Mouse (Mus musculus): ENCODE results near the gene Rnh1. TPM values are rescaled to one million over a fixed set of nuclear protein-coding genes. Genes with fewer than 3 reads are reported as not detected.
A peak's percentile ranks its signal among the peaks of the same experiment; 100 is the strongest.

Rnh1 gene
- polyA plus RNA-seq (2015; fragmentation: Nextera tagmentation; extraction: Ambion mirVana): 153 and 165 TPM in 2 replicates

DNA sequence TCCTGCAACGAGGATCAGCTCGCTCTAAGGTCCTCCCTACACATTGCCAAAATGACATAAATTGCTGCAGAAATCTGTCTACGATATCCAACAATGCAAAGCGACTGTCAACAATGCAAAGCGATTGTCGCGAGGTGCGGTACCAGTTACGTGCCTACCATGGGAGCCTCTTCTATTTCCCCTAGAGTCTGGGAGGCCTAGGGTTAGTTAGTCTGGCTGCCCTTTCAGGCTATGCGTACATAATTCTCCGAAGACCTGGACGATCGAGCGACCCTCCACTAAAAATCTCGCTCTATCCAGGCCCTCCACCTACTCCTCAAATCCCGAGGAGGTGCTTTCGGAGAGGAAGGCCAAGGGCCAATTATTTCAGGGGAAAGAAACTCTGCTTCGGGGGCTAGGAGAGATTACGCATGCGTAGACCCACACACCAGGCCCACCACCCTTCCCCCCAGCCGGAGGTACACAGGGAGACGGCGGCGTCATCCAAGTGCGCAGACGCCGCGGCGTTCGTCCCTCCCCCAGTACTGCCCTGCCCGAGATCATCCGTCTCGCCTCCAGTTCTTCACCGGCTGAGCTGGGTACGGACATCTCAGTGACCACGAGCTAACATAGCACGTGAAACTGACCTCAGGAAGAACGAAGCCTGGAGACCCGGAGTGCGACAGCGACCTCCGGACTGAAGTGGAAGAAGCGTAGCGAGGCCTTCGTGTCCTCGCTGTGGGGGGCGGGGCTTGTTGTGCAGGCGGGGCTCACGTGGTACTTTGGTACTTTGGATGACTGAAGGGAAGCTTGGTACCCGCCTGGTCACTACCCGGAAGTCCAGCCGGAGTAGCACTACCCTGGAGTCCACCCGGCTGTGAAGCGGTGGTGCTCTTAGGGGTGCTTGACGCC, at the start of gene Rnh1:
Rnh1 (minus strand) TSS at position 742 of the 891 bp plus-strand sequence.
- peak; percentile 95 for ATAC-seq (ENCODE audit: low read depth)
- peak within 1 kb of the TSS; percentile 63 for H3K4me3 ChIP-seq (ENCODE audit: low read length)

DNA sequence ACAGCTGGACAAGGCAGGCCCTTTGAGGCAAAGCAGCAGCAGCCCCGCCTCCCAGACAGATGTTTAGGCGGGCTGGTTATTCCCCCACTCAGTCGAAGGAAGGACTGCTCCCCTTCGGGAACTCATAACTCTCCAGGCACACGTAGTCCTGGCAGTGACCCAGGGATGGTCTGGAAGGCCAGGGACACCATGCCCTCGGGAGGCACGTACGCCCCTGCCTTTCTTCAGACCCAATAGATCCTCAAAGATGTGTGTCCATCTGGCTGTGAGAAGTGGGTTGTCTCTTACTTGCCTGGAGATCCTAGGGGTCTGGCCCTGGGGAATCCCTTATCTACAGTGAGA, 49.4 kb upstream of the Rnh1 start:
- Histone ChIP-seq H3K27me3 (ENCODE audit: control insufficient read depth, insufficient read depth, low read depth, low read length) (no peaks in the 10 kb centered on the region), H3K4me3 (ENCODE audit: low read length) (peak overlapping the region; percentile 61), H3K4me2 (ENCODE audit: low read depth, low read length) (peak overlapping the region; percentile 94), H3K9ac (ENCODE audit: low read length) (peak overlapping the region; percentile 65), H3K9me3 (ENCODE audit: control insufficient read depth, low read length) (no peaks in the 10 kb centered on the region), H3K27ac (ENCODE audit: low read length) (peak overlapping the region; percentile 95), H3K36me3 (ENCODE audit: control insufficient read depth, insufficient read depth, low read length) (no peaks in the 10 kb centered on the region; the same call in 1 of the 2 replicates), H3K4me1 (replicated peaks; ENCODE audit: control insufficient read depth, insufficient read depth, low read length) (peaks cover 36% of the 10 kb centered on the region)
- ATAC-seq (ENCODE audit: low read depth): no peak
- 2% methylated on average over 8 of the region's 8 CpGs for WGBS

More for the DNA sequence above, at the start of gene Rnh1:
- no peaks in the 10 kb centered on the region for H3K36me3 ChIP-seq (ENCODE audit: control insufficient read depth, insufficient read depth, low read length)
- peak within 1 kb of the TSS; percentile 77 for H3K9ac ChIP-seq (ENCODE audit: low read length)
- peaks cover 25% of the 10 kb centered on the region for H3K4me1 ChIP-seq (replicated peaks; ENCODE audit: control insufficient read depth, insufficient read depth, low read length)
- no peaks in the 10 kb centered on the region for H3K9me3 ChIP-seq (ENCODE audit: control insufficient read depth, low read length)
- WGBS: 2% methylated on average over 55 of the region's 55 CpGs
- H3K4me2 ChIP-seq (ENCODE audit: low read depth, low read length): peak within 1 kb of the TSS; percentile 72
- H3K27me3 ChIP-seq (ENCODE audit: control insufficient read depth, insufficient read depth, low read depth, low read length): no peaks in the 10 kb centered on the region
- H3K27ac ChIP-seq (ENCODE audit: low read length): peak within 1 kb of the TSS; percentile 97

DNA sequence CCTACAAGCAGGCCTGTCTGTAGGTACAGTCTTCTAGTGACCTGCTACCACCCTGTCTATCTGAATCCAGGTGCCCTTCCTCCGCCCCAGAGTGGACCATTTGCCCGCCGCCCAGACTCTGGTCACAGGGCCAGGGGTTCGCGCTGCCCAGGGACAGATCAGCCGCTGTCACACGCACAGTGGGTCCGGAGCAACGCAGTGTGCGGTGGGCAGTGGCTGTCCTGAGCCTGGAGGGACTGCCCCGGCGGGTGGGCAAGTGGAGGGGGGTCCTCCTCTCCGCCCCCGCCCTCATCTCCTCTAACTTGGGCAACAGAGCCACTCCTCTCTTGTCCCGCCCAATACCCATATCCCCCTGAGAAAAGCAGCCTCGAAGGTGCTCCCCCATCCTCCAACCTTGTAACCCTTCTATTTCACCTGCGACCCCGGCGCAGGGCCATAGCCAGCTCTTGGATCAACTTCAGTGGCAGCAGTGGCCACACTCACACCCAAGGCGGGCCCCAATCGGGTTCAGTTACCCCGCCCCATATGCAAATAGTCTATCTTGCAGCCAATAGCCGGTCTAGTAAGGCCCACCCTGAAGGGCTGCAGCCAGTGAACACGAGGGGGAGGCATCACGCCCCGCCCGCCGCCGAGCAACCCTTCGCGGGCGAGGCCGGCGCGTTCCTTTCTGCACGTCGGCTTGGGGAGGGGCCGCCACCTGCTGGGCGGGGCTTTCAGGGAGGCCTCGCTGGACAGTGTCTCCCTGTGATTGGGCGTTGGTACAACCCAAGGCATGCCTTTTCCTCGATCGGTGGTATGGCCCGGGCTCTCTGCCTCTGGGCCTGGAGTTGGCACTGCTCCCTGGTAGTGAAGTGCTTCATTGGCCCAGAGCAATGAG, 48.8 kb upstream of the Rnh1 start:
- H3K4me2 ChIP-seq (ENCODE audit: low read depth, low read length): peak overlapping the region; percentile 94
- H3K27ac ChIP-seq (ENCODE audit: low read length): peak overlapping the region; percentile 95
- H3K36me3 ChIP-seq (ENCODE audit: control insufficient read depth, insufficient read depth, low read length): no peaks in the 10 kb centered on the region; the same call in 1 of the 2 replicates
- peak overlapping the region; percentile 61 for H3K4me3 ChIP-seq (ENCODE audit: low read length)
- no peaks in the 10 kb centered on the region for H3K27me3 ChIP-seq (ENCODE audit: control insufficient read depth, insufficient read depth, low read depth, low read length)
- H3K4me1 ChIP-seq (replicated peaks; ENCODE audit: control insufficient read depth, insufficient read depth, low read length): peaks cover 37% of the 10 kb centered on the region
- peak overlapping the region; percentile 76 for H3K9ac ChIP-seq (ENCODE audit: low read length)
- 5% methylated on average over 44 of the region's 44 CpGs for WGBS
- peak; percentile 96 for ATAC-seq (ENCODE audit: low read depth)
- H3K9me3 ChIP-seq (ENCODE audit: control insufficient read depth, low read length): no peaks in the 10 kb centered on the region

DNA sequence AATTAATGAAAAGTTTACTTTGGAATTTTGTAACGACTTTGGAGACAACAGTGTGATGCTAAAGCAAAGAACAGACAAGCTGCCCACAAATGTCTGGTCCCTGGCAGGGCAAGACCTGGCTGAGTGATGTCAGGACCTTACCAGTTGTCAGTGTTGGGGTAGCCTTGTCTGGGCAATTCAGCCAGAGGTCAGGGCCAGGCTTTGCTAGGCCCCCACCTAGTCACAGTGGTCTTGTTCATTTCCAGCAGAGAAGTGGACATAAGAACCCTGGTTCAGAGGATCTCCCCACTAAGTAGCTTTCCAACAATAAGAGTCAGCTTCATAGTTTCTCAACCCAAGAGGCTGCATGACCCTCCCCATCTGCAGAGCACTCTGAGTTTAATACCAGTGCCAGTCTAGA, 47.7 kb upstream of the Rnh1 start:
- Histone ChIP-seq H3K4me2 (ENCODE audit: low read depth, low read length) (peak overlapping the region; percentile 94; the same call in 1 of the 2 replicates), H3K9ac (ENCODE audit: low read length) (peak overlapping the region; percentile 76; the same call in 1 of the 2 replicates), H3K36me3 (ENCODE audit: control insufficient read depth, insufficient read depth, low read length) (no peaks in the 10 kb centered on the region; the same call in 1 of the 2 replicates), H3K4me1 (replicated peaks; ENCODE audit: control insufficient read depth, insufficient read depth, low read length) (peaks cover 40% of the 10 kb centered on the region), H3K9me3 (ENCODE audit: control insufficient read depth, low read length) (no peaks in the 10 kb centered on the region), H3K4me3 (ENCODE audit: low read length) (peak overlapping the region; percentile 61), H3K27ac (ENCODE audit: low read length) (no peak overlapping the region), H3K27me3 (ENCODE audit: control insufficient read depth, insufficient read depth, low read depth, low read length) (no peaks in the 10 kb centered on the region)
- ATAC-seq (ENCODE audit: low read depth): no peak
- 64% methylated on average over 1 of the region's 1 CpGs for WGBS

DNA sequence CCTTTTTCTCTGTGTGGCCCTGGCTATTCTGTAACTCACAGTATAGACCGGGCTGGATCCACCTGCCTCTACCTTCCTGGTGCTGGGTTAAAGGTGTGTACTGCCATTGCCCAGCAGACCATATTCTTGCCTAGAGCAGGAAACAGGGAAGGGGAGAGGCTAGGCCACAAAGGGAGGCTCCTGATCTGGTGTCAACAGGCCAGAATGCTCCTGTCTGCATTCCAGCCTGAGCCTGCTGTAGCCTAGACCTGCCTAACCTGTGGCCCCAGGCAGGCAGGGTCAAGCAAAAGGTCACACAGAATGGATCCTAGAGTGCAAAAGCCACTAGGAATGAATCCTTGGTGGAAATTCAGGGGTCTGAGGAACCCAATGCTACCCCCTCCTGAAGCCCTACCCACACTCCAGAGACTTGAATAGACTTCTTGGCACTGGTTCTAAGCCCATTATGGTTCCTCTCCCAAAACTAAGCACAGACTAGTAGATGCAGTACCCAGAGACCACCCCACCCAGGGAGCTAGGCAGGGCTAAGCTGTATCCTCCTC, 47.0 kb upstream of the Rnh1 start:
- Histone ChIP-seq H3K36me3 (ENCODE audit: control insufficient read depth, insufficient read depth, low read length) (no peaks in the 10 kb centered on the region; the same call in 1 of the 2 replicates), H3K27me3 (ENCODE audit: control insufficient read depth, insufficient read depth, low read depth, low read length) (no peaks in the 10 kb centered on the region), H3K9me3 (ENCODE audit: control insufficient read depth, low read length) (no peaks in the 10 kb centered on the region), H3K4me2 (ENCODE audit: low read depth, low read length) (no peak overlapping the region), H3K9ac (ENCODE audit: low read length) (no peak overlapping the region), H3K4me1 (replicated peaks; ENCODE audit: control insufficient read depth, insufficient read depth, low read length) (peaks cover 43% of the 10 kb centered on the region), H3K27ac (ENCODE audit: low read length) (no peak overlapping the region), H3K4me3 (ENCODE audit: low read length) (no peak overlapping the region)
- no peak for ATAC-seq (ENCODE audit: low read depth)
- 81% methylated on average over 1 of the region's 1 CpGs for WGBS

DNA sequence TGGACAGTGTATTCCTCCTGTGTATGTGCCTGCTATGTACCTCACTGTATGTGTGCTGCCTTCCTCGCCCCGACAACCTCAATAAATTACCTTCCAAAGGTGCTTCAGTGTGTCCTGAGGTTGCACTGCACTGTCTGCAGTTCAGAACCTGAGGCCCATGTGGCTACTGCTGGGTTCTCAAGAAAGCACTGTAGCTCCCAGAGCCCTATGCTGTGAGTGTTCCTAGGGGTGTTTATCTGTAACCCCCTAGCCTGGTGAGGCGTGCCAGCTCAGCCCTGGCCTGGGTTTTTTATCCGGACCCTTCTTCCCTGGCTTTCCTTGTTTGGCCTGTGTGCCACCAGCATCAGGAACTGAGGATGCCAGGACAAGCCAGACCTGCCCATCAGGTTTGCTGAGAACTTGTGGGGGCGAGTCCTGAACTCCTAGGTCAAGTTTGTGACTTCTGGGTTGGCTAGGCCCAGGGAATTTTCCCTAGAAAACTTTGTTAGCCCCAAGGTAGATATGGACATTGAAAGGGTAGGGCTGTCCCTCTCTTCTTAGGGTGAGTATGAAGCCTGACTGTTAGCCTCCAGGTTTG, 46.0 kb upstream of the Rnh1 start:
- Histone ChIP-seq H3K4me1 (replicated peaks; ENCODE audit: control insufficient read depth, insufficient read depth, low read length) (peaks cover 48% of the 10 kb centered on the region), H3K27ac (ENCODE audit: low read length) (no peak overlapping the region; the same call in 1 of the 2 replicates), H3K27me3 (ENCODE audit: control insufficient read depth, insufficient read depth, low read depth, low read length) (no peaks in the 10 kb centered on the region), H3K36me3 (ENCODE audit: control insufficient read depth, insufficient read depth, low read length) (no peaks in the 10 kb centered on the region; the same call in 1 of the 2 replicates), H3K4me3 (ENCODE audit: low read length) (no peak overlapping the region), H3K9ac (ENCODE audit: low read length) (peak overlapping the region; percentile 34), H3K9me3 (ENCODE audit: control insufficient read depth, low read length) (no peaks in the 10 kb centered on the region), H3K4me2 (ENCODE audit: low read depth, low read length) (peak overlapping the region; percentile 95)
- 70% methylated on average over 5 of the region's 5 CpGs for WGBS
- ATAC-seq (ENCODE audit: low read depth): no peak

DNA sequence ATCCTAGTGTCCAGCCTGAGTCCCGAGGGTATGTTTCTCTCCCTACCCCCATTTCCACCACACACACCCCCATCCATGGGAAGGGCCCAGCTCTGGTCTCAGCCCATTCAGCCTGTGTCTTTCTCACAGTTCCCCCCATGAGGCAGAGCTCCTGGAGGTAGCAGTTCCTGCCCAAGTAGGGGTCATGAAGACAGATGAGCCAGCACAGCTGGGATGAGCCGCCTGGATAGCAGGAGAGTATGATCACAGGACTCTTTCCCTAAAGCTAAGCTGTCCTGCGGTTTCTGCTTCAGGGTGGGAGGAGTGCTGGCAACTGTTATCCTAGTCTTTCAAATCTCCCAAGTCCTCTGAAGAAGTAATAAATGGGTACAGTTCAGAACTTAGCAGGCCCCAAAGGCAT, 45.5 kb upstream of the Rnh1 start:
- H3K27me3 ChIP-seq (ENCODE audit: control insufficient read depth, insufficient read depth, low read depth, low read length): no peaks in the 10 kb centered on the region
- whole genome bisulfite sequencing: 69% methylated on average over 3 of the region's 3 CpGs
- H3K4me2 ChIP-seq (ENCODE audit: low read depth, low read length): peak overlapping the region; percentile 95
- no peaks in the 10 kb centered on the region; the same call in 1 of the 2 replicates for H3K36me3 ChIP-seq (ENCODE audit: control insufficient read depth, insufficient read depth, low read length)
- peaks cover 48% of the 10 kb centered on the region for H3K4me1 ChIP-seq (replicated peaks; ENCODE audit: control insufficient read depth, insufficient read depth, low read length)
- H3K4me3 ChIP-seq (ENCODE audit: low read length): no peak overlapping the region
- peak overlapping the region; percentile 34; the same call in 1 of the 2 replicates for H3K9ac ChIP-seq (ENCODE audit: low read length)
- H3K9me3 ChIP-seq (ENCODE audit: control insufficient read depth, low read length): no peaks in the 10 kb centered on the region
- no peak for ATAC-seq (ENCODE audit: low read depth)
- no peak overlapping the region; the same call in 1 of the 2 replicates for H3K27ac ChIP-seq (ENCODE audit: low read length)

DNA sequence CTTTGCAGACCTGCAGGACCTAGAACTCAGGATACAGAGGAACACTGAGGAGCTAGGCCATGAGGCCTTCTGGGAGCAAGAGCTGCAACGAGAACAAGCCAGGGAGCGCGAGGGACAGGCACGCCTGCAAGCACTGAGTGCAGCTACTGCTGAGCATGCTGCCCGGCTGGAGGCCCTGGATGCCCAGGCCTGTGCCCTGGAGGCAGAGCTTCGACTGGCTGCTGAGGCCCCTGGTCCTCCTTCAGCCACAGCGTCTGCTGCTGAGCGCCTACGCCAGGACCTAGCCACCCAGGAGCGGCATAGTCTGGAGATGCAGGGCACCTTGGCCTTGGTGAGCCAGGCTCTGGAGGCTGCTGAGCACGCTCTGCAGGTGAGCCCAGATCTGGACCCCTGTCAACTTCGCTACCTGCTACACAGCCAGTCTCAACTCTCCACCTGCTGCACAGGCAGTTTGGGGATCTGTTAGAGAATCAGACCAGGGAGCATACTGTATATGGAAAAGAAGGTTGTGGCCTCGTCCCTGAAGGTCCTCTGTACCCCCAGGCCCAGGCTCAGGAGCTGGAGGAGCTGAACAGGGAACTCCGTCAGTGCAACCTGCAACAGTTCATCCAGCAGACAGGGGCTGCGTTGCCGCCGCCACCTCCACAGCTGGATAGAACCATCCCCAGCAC, 44.8 kb upstream of the Rnh1 start:
- no peaks in the 10 kb centered on the region for H3K9me3 ChIP-seq (ENCODE audit: control insufficient read depth, low read length)
- peak overlapping the region; percentile 95 for H3K4me2 ChIP-seq (ENCODE audit: low read depth, low read length)
- WGBS: 91% methylated on average over 17 of the region's 17 CpGs
- H3K4me3 ChIP-seq (ENCODE audit: low read length): peak overlapping the region; percentile 70
- ATAC-seq (ENCODE audit: low read depth): no peak
- H3K9ac ChIP-seq (ENCODE audit: low read length): peak overlapping the region; percentile 77
- peak overlapping the region; percentile 98 for H3K27ac ChIP-seq (ENCODE audit: low read length)
- H3K4me1 ChIP-seq (replicated peaks; ENCODE audit: control insufficient read depth, insufficient read depth, low read length): peaks cover 41% of the 10 kb centered on the region
- H3K36me3 ChIP-seq (ENCODE audit: control insufficient read depth, insufficient read depth, low read length): no peaks in the 10 kb centered on the region; the same call in 1 of the 2 replicates
- no peaks in the 10 kb centered on the region for H3K27me3 ChIP-seq (ENCODE audit: control insufficient read depth, insufficient read depth, low read depth, low read length)

All from lung, embryonic 16.5 days (tissue).